Mouse (Mus musculus) limb, embryonic 11.5 days (tissue): Measurements from ENCODE around the gene Ankrd35. TPM values are rescaled to one million over a fixed set of nuclear protein-coding genes. Genes with fewer than 3 reads are reported as not detected.
A peak's percentile ranks its signal among the peaks of the same experiment; 100 is the strongest.

ENCODE experiments used
- ATAC-seq: fragments of 200-750 bp; cut with Nextera tagmentation; 2 replicates; pipeline ENCODE4 v1.8.0; 2017; ENCODE audit warnings: low read depth; ENCODE audit not compliant: insufficient number of reproducible peaks, low FRiP score, low TSS enrichment
- DNase-seq: peaks from one replicate; pipeline ENCODE4 v3.0.0-alpha.2; 2015; ENCODE audit warnings: low spot score
- H3K27ac ChIP-seq: fragments of 300-500 bp; sonication (generic); replicated peaks from 2 replicates; pipeline ENCODE4 v1.5.1; 2014; ENCODE audit warnings: low read depth, mild to moderate bottlenecking, low read length
- H3K27me3 ChIP-seq: fragments of 300-500 bp; sonication (generic); 2 replicates; pipeline ENCODE4 v1.6.1; 2014; ENCODE audit warnings: mild to moderate bottlenecking, low read length, mixed read lengths; ENCODE audit not compliant: control insufficient read depth, insufficient read depth
- H3K36me3 ChIP-seq: fragments of 300-500 bp; sonication (generic); 2 replicates; pipeline ENCODE4 v1.6.1; 2014; ENCODE audit warnings: mild to moderate bottlenecking, low read length, moderate library complexity, mixed read lengths; ENCODE audit not compliant: control insufficient read depth, insufficient read depth
- H3K4me1 ChIP-seq: fragments of 300-500 bp; sonication (generic); 2 replicates; pipeline ENCODE4 v1.6.1; 2014; ENCODE audit warnings: low read length, mixed read lengths; ENCODE audit not compliant: control insufficient read depth, insufficient read depth
- H3K4me2 ChIP-seq: fragments of 300-500 bp; sonication (generic); 2 replicates; pipeline ENCODE4 v1.6.1; 2014; ENCODE audit warnings: low read depth, mild to moderate bottlenecking, moderate library complexity; ENCODE audit not compliant: severe bottlenecking
- H3K4me3 ChIP-seq: fragments of 300-500 bp; sonication (generic); 2 replicates; pipeline ENCODE4 v1.5.1; 2014; ENCODE audit warnings: low read depth, low read length
- H3K9ac ChIP-seq: fragments of 300-500 bp; sonication (generic); 2 replicates; pipeline ENCODE4 v1.6.1; 2014; ENCODE audit warnings: mild to moderate bottlenecking, low read length
- H3K9me3 ChIP-seq: fragments of 300-500 bp; sonication (generic); 2 replicates; pipeline ENCODE4 v1.6.1; 2016; ENCODE audit warnings: low read length; ENCODE audit not compliant: control insufficient read depth
- WGBS: fragments of 180-500 bp; shearing (Covaris S2); extraction: QIAGEN DNeasy Blood & Tissue Kit; methylation state at CpG from one replicate; pipeline ENCODE4 v1.1.7; 2014; 5-methylcytosine and 5-hydroxymethylcytosine counted together
- polyA plus RNA-seq: library from polyadenylated mRNA; unstranded; fragments of >200 nt; fragmentation: Nextera tagmentation; extraction: Ambion mirVana; gene quantifications from 2 replicates; pipeline ENCODE4 v1.2.1, GENCODE M21; 2014

Ankrd35 gene
- polyA plus RNA-seq, 1 experiment from 2014 or later: 0.31 TPM

DNA sequence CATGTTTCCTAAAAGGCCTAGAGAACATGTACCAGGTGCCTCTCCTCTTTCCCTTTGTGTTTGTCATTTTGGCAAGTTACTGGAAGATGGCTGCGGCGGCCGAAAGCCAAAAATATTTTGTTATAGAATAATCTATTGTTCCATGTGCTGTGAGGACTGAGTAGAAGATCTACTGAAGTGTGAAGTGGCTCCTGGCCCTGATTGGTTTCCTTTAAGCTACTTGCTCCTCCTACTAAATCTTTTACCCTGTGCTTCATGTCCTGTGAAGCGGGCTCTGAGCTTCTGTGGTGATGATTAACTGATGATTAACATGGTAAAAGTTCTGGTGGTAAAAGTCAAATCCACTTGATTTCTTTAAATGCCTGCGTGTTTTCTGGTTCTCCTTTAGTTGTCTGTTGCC lies 3.0 kb upstream of the Ankrd35 start:
- Histone ChIP-seq H3K4me2 (no peak overlapping the region), H3K9ac (no peak overlapping the region), H3K4me1 (0 out of 2 replicates have a peak, but pooled peaks cover 2% of the 10 kb centered on the region), H3K27me3 (no peaks in the 10 kb centered on the region), H3K27ac (no peak overlapping the region), H3K4me3 (no peak overlapping the region), H3K9me3 (no peaks in the 10 kb centered on the region), H3K36me3 (no peaks in the 10 kb centered on the region)
- no peak for ATAC-seq
- 92% methylated on average over 5 of the region's 5 CpGs for WGBS
- DNase-seq: no peak

DNA sequence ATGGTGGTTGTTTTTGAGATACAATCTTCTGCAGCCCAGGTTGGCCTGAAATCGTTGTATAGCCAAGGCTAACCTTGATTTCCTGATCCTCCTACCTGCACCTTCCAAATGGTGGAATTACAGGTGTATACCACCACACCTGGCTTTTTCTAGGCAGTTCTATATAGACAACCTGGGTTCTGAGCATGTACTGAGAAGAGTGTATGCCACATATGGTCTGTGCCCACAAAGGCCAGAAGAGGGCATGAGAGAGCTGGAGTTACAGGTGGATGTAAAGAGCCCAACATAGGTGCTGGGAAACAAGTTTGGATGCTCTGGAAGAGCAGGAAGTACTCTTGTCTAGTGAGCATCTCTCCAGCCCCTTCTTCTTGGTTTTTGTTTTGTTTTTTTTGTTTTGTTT lies 2.6 kb upstream of the Ankrd35 start:
- Histone ChIP-seq H3K36me3 (no peaks in the 10 kb centered on the region), H3K4me2 (no peak overlapping the region), H3K27me3 (no peaks in the 10 kb centered on the region), H3K4me1 (0 out of 2 replicates have a peak, but pooled peaks cover 2% of the 10 kb centered on the region), H3K9me3 (no peaks in the 10 kb centered on the region), H3K9ac (no peak overlapping the region), H3K27ac (no peak overlapping the region), H3K4me3 (no peak overlapping the region)
- 45% methylated on average over 1 of the region's 1 CpGs for WGBS
- DNase-seq: no peak
- no peak for ATAC-seq

DNA sequence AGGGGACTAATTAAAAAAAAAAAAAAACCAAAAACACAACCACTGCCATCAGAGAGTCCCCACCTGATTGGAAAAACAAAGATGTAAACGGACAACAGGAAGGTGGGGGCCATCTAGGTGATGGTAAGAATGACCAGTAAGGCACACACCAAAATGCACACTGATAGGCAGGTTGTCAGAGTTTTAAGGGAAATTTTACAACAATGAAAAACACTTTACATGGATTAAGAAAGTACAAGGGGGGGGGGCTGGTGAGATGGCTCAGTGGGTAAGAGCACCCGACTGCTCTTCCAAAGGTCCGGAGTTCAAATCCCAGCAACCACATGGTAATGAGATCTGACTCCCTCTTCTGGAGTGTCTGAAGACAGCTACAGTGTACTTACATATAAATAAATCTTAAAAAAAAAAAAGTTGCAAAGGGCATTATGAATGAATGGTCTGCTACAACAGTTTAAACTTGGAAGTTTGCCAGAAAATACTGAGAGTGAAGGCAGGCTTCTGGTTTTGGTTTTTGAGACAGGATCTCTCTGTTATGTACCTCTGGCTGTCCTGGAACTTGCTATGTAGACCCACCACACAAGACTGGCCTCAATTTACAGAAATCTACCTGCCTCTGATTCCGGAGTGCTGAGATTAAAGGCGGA lies 1.4 kb upstream of the Ankrd35 start:
- H3K4me1 ChIP-seq: 0 out of 2 replicates have a peak, but pooled peaks cover 2% of the 10 kb centered on the region
- H3K4me2 ChIP-seq: no peak overlapping the region
- H3K27ac ChIP-seq: no peak overlapping the region
- ATAC-seq (no peak), DNase-seq (no peak)
- no peaks in the 10 kb centered on the region for H3K9me3 ChIP-seq
- H3K9ac ChIP-seq: no peak overlapping the region
- H3K36me3 ChIP-seq: no peaks in the 10 kb centered on the region
- 93% methylated on average over 5 of the region's 5 CpGs for WGBS
- H3K4me3 ChIP-seq: no peak overlapping the region
- no peaks in the 10 kb centered on the region for H3K27me3 ChIP-seq

DNA sequence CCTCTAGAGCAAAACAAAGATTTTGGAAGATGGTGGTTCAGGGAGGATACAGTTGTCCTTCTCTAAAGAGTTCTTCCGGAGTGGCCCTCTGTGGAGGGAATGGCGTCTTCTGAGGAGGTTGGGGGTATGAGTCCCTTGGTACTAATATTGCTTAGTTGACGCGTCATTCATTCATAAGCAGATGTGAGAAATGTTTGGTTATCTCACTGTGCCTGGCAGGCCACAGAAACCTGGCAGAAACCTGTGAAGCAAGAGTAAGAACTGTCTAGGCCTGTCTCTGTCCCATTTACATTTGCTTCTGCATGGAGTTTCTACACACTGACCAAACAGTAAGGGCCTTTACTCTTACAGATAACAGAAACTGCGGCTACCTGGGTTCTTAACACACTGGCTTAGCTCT lies 1.6 kb downstream of the Ankrd35 start:
- WGBS: 88% methylated on average over 5 of the region's 5 CpGs
- no peak for DNase-seq
- 0 out of 2 replicates have a peak, but pooled peaks cover 2% of the 10 kb centered on the region for H3K4me1 ChIP-seq

DNA sequence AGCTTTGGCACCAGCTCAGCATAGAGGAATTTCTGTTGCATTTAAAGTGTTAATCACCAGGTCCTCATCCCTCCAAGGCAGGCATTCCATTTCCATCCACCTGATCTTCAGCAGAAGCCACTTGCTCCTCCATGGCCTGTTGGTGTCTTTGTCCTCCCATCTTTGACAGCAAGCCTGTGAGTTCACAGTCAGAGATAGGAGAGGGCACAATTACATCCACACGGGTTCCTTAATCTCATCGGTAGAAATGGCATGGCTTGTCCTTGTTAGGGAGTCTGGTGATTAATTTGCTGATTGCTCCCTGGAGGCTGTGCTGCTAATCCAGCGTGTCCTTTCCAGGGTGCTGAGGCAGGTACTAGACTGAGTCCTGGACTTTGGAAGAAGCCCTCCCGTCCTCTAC lies 3.6 kb downstream of the Ankrd35 start:
- WGBS: 69% methylated on average over 4 of the region's 4 CpGs
- no peak overlapping the region for H3K4me3 ChIP-seq
- 0 out of 2 replicates have a peak, but pooled peaks cover 2% of the 10 kb centered on the region for H3K4me1 ChIP-seq
- no peaks in the 10 kb centered on the region for H3K27me3 ChIP-seq
- H3K9me3 ChIP-seq: no peaks in the 10 kb centered on the region
- no peaks in the 10 kb centered on the region for H3K36me3 ChIP-seq
- DNase-seq: no peak
- no peak overlapping the region for H3K4me2 ChIP-seq
- no peak overlapping the region for H3K27ac ChIP-seq
- ATAC-seq: no peak
- no peak overlapping the region for H3K9ac ChIP-seq

More for the DNA sequence above, 1.6 kb downstream of the Ankrd35 start:
- Histone ChIP-seq H3K27me3 (no peaks in the 10 kb centered on the region), H3K36me3 (no peaks in the 10 kb centered on the region), H3K9me3 (no peaks in the 10 kb centered on the region), H3K4me3 (no peak overlapping the region), H3K4me2 (no peak overlapping the region), H3K27ac (no peak overlapping the region), H3K9ac (no peak overlapping the region)
- ATAC-seq: no peak

DNA sequence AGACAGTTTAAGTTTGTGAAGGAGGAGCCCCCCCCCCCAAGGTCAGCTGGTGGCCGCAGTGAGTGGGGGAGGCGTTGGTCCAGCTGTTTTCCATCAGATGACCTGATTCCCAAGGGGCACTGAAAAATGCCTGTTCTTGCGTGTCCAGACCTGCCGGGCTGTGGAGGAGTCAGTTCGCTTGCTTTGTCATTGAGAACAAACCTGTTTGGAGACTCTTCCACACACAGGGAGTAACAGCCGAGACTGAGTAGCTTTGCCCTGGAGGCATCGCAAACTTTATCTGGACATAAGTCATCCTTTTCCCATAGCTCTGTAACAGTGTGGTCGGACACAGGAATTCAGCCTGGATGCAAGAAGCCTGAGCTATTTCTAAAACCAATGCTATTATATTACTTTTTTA lies 4.5 kb downstream of the Ankrd35 start:
- peak; percentile 17; the same call in 1 of the 2 replicates for ATAC-seq
- H3K4me2 ChIP-seq: no peak overlapping the region
- 24% methylated on average over 8 of the region's 8 CpGs for WGBS

DNA sequence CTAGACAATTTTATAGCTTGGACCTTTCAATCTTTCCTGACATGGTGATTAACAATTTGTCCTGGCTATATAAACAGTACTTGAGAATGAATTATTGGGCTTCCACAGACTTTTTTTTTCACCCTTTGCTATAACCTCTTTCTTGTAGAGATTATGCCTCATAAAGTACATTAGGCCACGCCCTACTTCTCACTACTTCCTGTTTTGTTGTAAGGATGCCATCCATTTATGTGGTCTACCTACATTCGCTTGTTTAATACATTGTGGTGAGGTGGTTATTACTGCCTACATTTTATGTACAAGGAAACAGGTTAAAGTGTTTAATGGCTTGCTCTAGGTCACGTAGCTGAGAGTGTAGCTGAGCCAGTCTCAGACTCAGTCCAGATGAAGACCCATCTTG lies 5.2 kb downstream of the Ankrd35 start:
- no peak overlapping the region for H3K9ac ChIP-seq
- no peak overlapping the region for H3K4me3 ChIP-seq
- DNase-seq: no peak
- no peak overlapping the region for H3K4me2 ChIP-seq
- no peak overlapping the region for H3K27ac ChIP-seq
- no peaks in the 10 kb centered on the region for H3K36me3 ChIP-seq
- 61% methylated on average over 3 of the region's 3 CpGs for WGBS
- peaks cover 2% of the 10 kb centered on the region; the same call in 1 of the 2 replicates for H3K27me3 ChIP-seq
- no peak for ATAC-seq
- H3K9me3 ChIP-seq: no peaks in the 10 kb centered on the region
- H3K4me1 ChIP-seq: 0 out of 2 replicates have a peak, but pooled peaks cover 2% of the 10 kb centered on the region

More for the DNA sequence above, 4.5 kb downstream of the Ankrd35 start:
- Histone ChIP-seq H3K9ac (no peak overlapping the region), H3K4me3 (no peak overlapping the region), H3K4me1 (0 out of 2 replicates have a peak, but pooled peaks cover 2% of the 10 kb centered on the region), H3K27ac (no peak overlapping the region), H3K36me3 (no peaks in the 10 kb centered on the region), H3K9me3 (no peaks in the 10 kb centered on the region), H3K27me3 (no peaks in the 10 kb centered on the region)
- peak; percentile 64 for DNase-seq

DNA sequence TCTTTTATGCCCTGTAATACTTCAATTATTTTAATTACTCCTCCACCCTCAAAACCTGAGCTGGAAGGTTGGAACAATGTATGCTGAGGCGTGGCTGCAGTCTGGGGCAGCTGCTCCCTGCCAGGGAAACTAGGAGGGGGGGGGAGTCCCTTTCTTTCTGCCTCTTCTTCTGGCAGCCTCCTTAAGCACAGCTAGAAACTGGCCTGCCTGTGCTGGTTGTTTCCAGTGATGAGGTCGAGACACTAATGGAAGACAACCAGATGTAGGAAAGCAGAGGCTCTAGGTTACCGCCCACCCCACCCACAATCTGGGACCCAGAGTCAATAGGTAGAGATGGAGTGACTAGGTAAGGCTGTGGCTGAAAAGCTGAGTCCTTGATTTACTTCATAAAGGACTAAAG lies 5.8 kb downstream of the Ankrd35 start:
- no peak for ATAC-seq
- Histone ChIP-seq H3K36me3 (no peaks in the 10 kb centered on the region), H3K9me3 (no peaks in the 10 kb centered on the region), H3K9ac (no peak overlapping the region), H3K4me3 (no peak overlapping the region), H3K27ac (no peak overlapping the region), H3K4me2 (no peak overlapping the region), H3K4me1 (no peaks in the 10 kb centered on the region), H3K27me3 (peaks cover 6% of the 10 kb centered on the region; the same call in 1 of the 2 replicates)
- DNase-seq: no peak
- 41% methylated on average over 3 of the region's 3 CpGs for WGBS
